Mouse (Mus musculus) embryo, embryonic 10.5 days (tissue): ENCODE results near the gene Methig1.
A peak's percentile ranks its signal among the peaks of the same experiment; 100 is the strongest.

Experiments
- DNase-seq: peaks from one replicate; pipeline ENCODE4 v3.0.0-alpha.2; 2015; ENCODE audit warnings: low spot score

The Methig1 gene

GRCm38 (mm10) chr15:100423916-100424315, 71.0 kb downstream of the Methig1 start:
- peak; percentile 51 for DNase-seq

DNA sequence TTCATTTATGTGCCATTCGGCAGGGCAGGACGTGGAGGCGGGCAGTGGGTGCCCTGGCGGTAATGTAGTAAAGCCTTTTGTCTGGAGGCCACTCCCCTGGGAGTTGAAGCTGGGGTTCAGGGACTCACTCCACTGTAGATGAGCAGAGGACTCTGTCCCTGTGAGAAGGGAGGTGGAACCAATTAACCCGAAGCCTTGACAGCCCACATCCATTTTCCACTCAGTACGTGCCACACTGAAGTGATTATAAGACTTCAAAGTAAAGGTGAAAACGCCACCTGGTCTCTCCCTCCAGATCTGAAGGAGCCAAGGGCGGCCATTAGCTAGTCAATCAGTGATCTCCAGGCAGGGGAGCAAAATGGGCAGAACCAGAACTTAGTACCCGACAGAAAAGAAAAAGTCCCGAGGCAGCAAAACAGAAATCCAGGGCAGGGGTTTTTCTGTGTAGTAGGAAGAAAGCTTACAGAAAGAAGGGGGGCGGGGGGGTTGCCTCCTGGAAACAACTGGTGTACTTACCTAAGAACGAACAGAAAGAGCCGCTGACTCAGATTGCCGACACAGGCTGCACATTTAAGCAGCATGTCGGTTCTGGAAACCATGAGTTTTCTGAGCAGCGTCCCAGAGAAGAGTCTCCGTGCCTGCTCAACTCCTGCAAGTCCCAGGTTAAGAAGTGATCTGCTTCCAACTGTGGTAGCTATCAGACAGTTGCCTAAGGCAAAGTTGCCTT, 71.6 kb downstream of the Methig1 start, which contains the start of gene Slc11a2:
Slc11a2 (minus strand) TSS at position 677 of the 727 bp plus-strand sequence.
- peak; percentile 42 for DNase-seq

- no peak for DNase-seq
Observed at GRCm38 (mm10) chr15:100428296-100428905, 75.5 kb downstream of the Methig1 start.

GRCm38 (mm10) chr15:100429959-100430565, 77.1 kb downstream of the Methig1 start:
- no peak for DNase-seq

GRCm38 (mm10) chr15:100433234-100433633, 80.3 kb downstream of the Methig1 start:
- DNase-seq, result no peak
